Mouse (Mus musculus) midbrain, postnatal 0 days (tissue): ENCODE measurements around the gene Cant1. TPM values are rescaled to one million over a fixed set of nuclear protein-coding genes. Genes with fewer than 3 reads are reported as not detected.
"Not testable (repeated sequence)": the region's sequence is repeated elsewhere in the genome, so short reads cannot be mapped to it uniquely, and the experiment has no call there.

Experiments
- ATAC-seq: fragments of 200-750 bp; cut with Nextera tagmentation; 2 replicates; pipeline ENCODE4 v1.8.0; 2017; ENCODE audit warnings: moderate number of reproducible peaks, mild to moderate bottlenecking, moderate TSS enrichment, moderate library complexity; ENCODE audit not compliant: low FRiP score
- DNase-seq: peaks from one replicate; pipeline ENCODE4 v3.0.0-alpha.2; 2015; ENCODE audit warnings: low spot score
- H3K27ac ChIP-seq: fragments of 300-500 bp; sonication (generic); 2 replicates; pipeline ENCODE4 v1.5.1; 2014; ENCODE audit warnings: low read depth, mild to moderate bottlenecking, low read length, mixed read lengths
- H3K27me3 ChIP-seq: fragments of 300-500 bp; sonication (generic); 2 replicates; pipeline ENCODE4 v1.6.1; 2014; ENCODE audit warnings: low read length, control low read depth, mixed read lengths; ENCODE audit not compliant: insufficient read depth
- H3K36me3 ChIP-seq: fragments of 300-500 bp; sonication (generic); 2 replicates; pipeline ENCODE4 v1.6.1; 2014; ENCODE audit warnings: low read length, control low read depth, mixed read lengths; ENCODE audit not compliant: insufficient read depth
- H3K4me1 ChIP-seq: fragments of 300-500 bp; sonication (generic); 2 replicates; pipeline ENCODE4 v1.6.1; 2014; ENCODE audit warnings: mild to moderate bottlenecking, control low read depth, antibody characterized with exemption, low read length, mixed read lengths; ENCODE audit not compliant: insufficient read depth
- H3K4me2 ChIP-seq: fragments of 300-500 bp; sonication (generic); 2 replicates; pipeline ENCODE4 v1.6.1; 2014; ENCODE audit warnings: low read depth, mild to moderate bottlenecking, low read length, mixed read lengths; ENCODE audit not compliant: poor library complexity, severe bottlenecking
- H3K4me3 ChIP-seq: fragments of 300-500 bp; sonication (generic); 2 replicates; pipeline ENCODE4 v1.5.1; 2014; ENCODE audit warnings: low read depth, mild to moderate bottlenecking, low read length, moderate library complexity
- H3K9ac ChIP-seq: fragments of 300-500 bp; sonication (generic); replicated peaks from 2 replicates; pipeline ENCODE4 v1.6.1; 2014; ENCODE audit warnings: mild to moderate bottlenecking, low read length, moderate library complexity, mixed read lengths; ENCODE audit not compliant: poor library complexity, severe bottlenecking
- H3K9me3 ChIP-seq: fragments of 300-500 bp; sonication (generic); 2 replicates; pipeline ENCODE4 v1.6.1; 2016; ENCODE audit warnings: low read length, control low read depth
- CTCF ChIP-seq: IDR thresholded peaks from 2 replicates; pipeline ENCODE4 v1.5.1; 2016; ENCODE audit warnings: antibody characterized with exemption, mild to moderate bottlenecking
- WGBS: fragments of 180-500 bp; shearing (Covaris S2); extraction: QIAGEN DNeasy Blood & Tissue Kit; methylation state at CpG from one replicate; pipeline ENCODE4 v1.1.7; 2014; 5-methylcytosine and 5-hydroxymethylcytosine counted together
- polyA plus RNA-seq: library from polyadenylated mRNA; unstranded; fragments of >200 nt; fragmentation: Nextera tagmentation; extraction: Ambion mirVana; gene quantifications from 2 replicates; pipeline ENCODE4 v1.2.1, GENCODE M21; 2015
- total RNA-seq: library from RNA; depleted of rRNA; stranded (reverse); fragments of >200 nt; gene quantifications from 2 replicates; pipeline ENCODE4 v1.2.3, GENCODE M21; 2014

The Cant1 gene
- total and polyA plus RNA-seq, 2 experiments from 2014 or later: 30.0 to 51.5 TPM

GRCm38 (mm10) chr11:118399891-118400565 lies 18.9 kb downstream of the Cant1 start:
- DNase-seq: no peak
- H3K4me2 ChIP-seq: 0 out of 2 replicates have a peak overlapping the region, but pooled peaks have one; percentile 12
- H3K9ac ChIP-seq: no peak overlapping the region
- WGBS: 80% methylated on average over 5 of the region's 5 CpGs
- no peaks in the 10 kb centered on the region for H3K4me1 ChIP-seq
- H3K27ac ChIP-seq: 0 out of 2 replicates have a peak overlapping the region, but pooled peaks have one; percentile 6
- no peaks in the 10 kb centered on the region for H3K9me3 ChIP-seq
- TF ChIP-seq CTCF: no peak
- ATAC-seq: no peak
- H3K4me3 ChIP-seq: no peak overlapping the region
- H3K27me3 ChIP-seq: no peaks in the 10 kb centered on the region
- peaks cover 4% of the 10 kb centered on the region; the same call in 1 of the 2 replicates for H3K36me3 ChIP-seq

- Histone ChIP-seq H3K27ac (no peak overlapping the region), H3K4me1 (no peaks in the 10 kb centered on the region), H3K4me3 (no peak overlapping the region), H3K4me2 (no peak overlapping the region), H3K9ac (no peak overlapping the region), H3K27me3 (no peaks in the 10 kb centered on the region), H3K36me3 (peaks cover 4% of the 10 kb centered on the region; the same call in 1 of the 2 replicates), H3K9me3 (no peaks in the 10 kb centered on the region)
- 93% methylated on average over 26 of the region's 26 CpGs for WGBS
- no peak for TF ChIP-seq CTCF
- DNase-seq (no peak), ATAC-seq (no peak)
These were observed 20.9 kb downstream of the Cant1 start for GRCm38 (mm10) chr11:118397806-118398530.

GRCm38 (mm10) chr11:118394538-118394937 lies 24.3 kb downstream of the Cant1 start:
- Histone ChIP-seq H3K9me3 (no peaks in the 10 kb centered on the region), H3K4me1 (no peaks in the 10 kb centered on the region), H3K27ac (no peak overlapping the region), H3K4me3 (no peak overlapping the region), H3K27me3 (no peaks in the 10 kb centered on the region), H3K9ac (no peak overlapping the region), H3K4me2 (no peak overlapping the region), H3K36me3 (peaks cover 4% of the 10 kb centered on the region; the same call in 1 of the 2 replicates)
- DNase-seq (no peak), ATAC-seq (no peak)
- WGBS: 37% methylated on average over 6 of the region's 6 CpGs
- no peak for TF ChIP-seq CTCF

- Histone ChIP-seq H3K9ac (no peak overlapping the region), H3K9me3 (no peaks in the 10 kb centered on the region), H3K4me2 (no peak overlapping the region), H3K4me1 (no peaks in the 10 kb centered on the region), H3K36me3 (peaks cover 4% of the 10 kb centered on the region; the same call in 1 of the 2 replicates), H3K4me3 (no peak overlapping the region), H3K27me3 (no peaks in the 10 kb centered on the region), H3K27ac (no peak overlapping the region)
- ATAC-seq (no peak), DNase-seq (no peak)
- no peak for TF ChIP-seq CTCF
- WGBS: 79% methylated on average over 5 of the region's 5 CpGs
These were observed 24.9 kb downstream of the Cant1 start for GRCm38 (mm10) chr11:118393991-118394390.

- not testable (repeated sequence) for H3K4me2 ChIP-seq, H3K9me3 ChIP-seq, H3K4me1 ChIP-seq, H3K27ac ChIP-seq, H3K36me3 ChIP-seq, H3K27me3 ChIP-seq, DNase-seq, H3K4me3 ChIP-seq, ATAC-seq, H3K9ac ChIP-seq
- 94% methylated on average over 13 of the region's 13 CpGs for WGBS
These were observed 31.1 kb downstream of the Cant1 start for GRCm38 (mm10) chr11:118387816-118388215.
